Mouse (Mus musculus) frontal cortex, postnatal 36 days (tissue): ENCODE results near the gene Zfp992.
"Not testable (repeated sequence)": the region's sequence is repeated elsewhere in the genome, so short reads cannot be mapped to it uniquely, and the experiment has no call there.

ENCODE experiments used
- DNase-seq, 2 experiments: peaks; one replicate each; pipeline ENCODE4 v3.0.0; 2022; ENCODE audit warnings: low spot score in 2 of 2

Gene Zfp992

DNA sequence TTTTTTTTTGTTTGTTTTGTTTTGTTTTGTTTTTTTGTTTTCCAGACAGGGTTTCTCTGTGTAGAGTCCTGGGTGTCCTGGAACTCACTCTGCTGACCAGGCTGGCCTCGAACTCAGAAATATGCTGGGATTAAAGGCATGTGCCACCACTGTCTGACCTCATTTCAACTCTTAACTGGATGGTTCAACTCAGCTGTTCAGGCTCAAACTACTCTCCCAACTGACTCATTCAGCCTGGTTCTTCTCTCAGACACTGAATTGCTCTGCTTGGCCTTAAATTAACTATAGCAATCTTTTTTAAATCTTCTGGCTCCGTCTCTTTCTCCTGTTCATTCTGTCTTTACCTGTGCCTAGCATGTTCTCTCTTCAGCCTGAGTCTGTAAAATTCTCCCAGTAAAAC, 68.3 kb downstream of the Zfp992 start:
- DNase-seq, result not testable (repeated sequence)
